Mouse (Mus musculus): ENCODE measurements around the gene Atg2b.

Gene Atg2b

GRCm38 (mm10) chr12:105685001-105685691, at the start of gene Atg2b:
TSS of gene Atg2b (minus strand) at chr12:105685211.
- peak; percentile 96 for DNase-seq

GRCm38 (mm10) chr12:105733370-105734159, 48.6 kb upstream of the Atg2b start:
- no peak for DNase-seq

GRCm38 (mm10) chr12:105730851-105731460, 45.9 kb upstream of the Atg2b start:
- no peak for DNase-seq

GRCm38 (mm10) chr12:105727964-105728363, 43.0 kb upstream of the Atg2b start:
- DNase-seq = peak; percentile 18

GRCm38 (mm10) chr12:105727268-105727667, 42.3 kb upstream of the Atg2b start:
- DNase-seq = no peak

- DNase-seq = no peak
Measured at GRCm38 (mm10) chr12:105725736-105726135, 40.7 kb upstream of the Atg2b start.

GRCm38 (mm10) chr12:105724616-105725015, 39.6 kb upstream of the Atg2b start:
- DNase-seq = no peak

- peak; percentile 9 for DNase-seq
Measured at GRCm38 (mm10) chr12:105722657-105723056, 37.6 kb upstream of the Atg2b start.

GRCm38 (mm10) chr12:105721452-105722132, 36.6 kb upstream of the Atg2b start:
- no peak for DNase-seq

- DNase-seq = no peak
Measured at GRCm38 (mm10) chr12:105720196-105720595, 35.2 kb upstream of the Atg2b start.

- peak; percentile 21 for DNase-seq
Measured at GRCm38 (mm10) chr12:105718616-105719015, 33.6 kb upstream of the Atg2b start.

- DNase-seq = peak; percentile 70
Measured at GRCm38 (mm10) chr12:105705799-105706487, 20.9 kb upstream of the Atg2b start, which contains the start of gene Ak7. TSS of gene Ak7 (plus strand) at chr12:105705976.

- no peak for DNase-seq
Measured at GRCm38 (mm10) chr12:105700433-105700832, 15.4 kb upstream of the Atg2b start.

- no peak for DNase-seq
Measured at GRCm38 (mm10) chr12:105697104-105697780, 12.2 kb upstream of the Atg2b start.

GRCm38 (mm10) chr12:105695848-105696247, 10.8 kb upstream of the Atg2b start:
- DNase-seq = no peak

GRCm38 (mm10) chr12:105694021-105694420, 9.0 kb upstream of the Atg2b start:
- DNase-seq = no peak

- no peak for DNase-seq
Measured at GRCm38 (mm10) chr12:105689435-105689834, 4.4 kb upstream of the Atg2b start.

- DNase-seq = no peak
Measured at GRCm38 (mm10) chr12:105688546-105688945, 3.5 kb upstream of the Atg2b start.

- no peak for DNase-seq
Measured at GRCm38 (mm10) chr12:105687416-105687815, 2.4 kb upstream of the Atg2b start.

- DNase-seq = no peak
Measured at GRCm38 (mm10) chr12:105686791-105687190, 1.8 kb upstream of the Atg2b start.

- DNase-seq = peak; percentile 59
Measured at GRCm38 (mm10) chr12:105683933-105684901, 794 bp downstream of the Atg2b start, which contains the start of gene Gskip. TSS of gene Gskip (plus strand) at chr12:105684829.
